Mouse (Mus musculus) forebrain, embryonic 16.5 days (tissue): Measurements from ENCODE around the gene Rnaset2b. TPM values are rescaled to one million over a fixed set of nuclear protein-coding genes. Genes with fewer than 3 reads are reported as not detected.
"Not testable (repeated sequence)": the region's sequence is repeated elsewhere in the genome, so short reads cannot be mapped to it uniquely, and the experiment has no call there.

Source experiments
- ATAC-seq: fragments of 200-750 bp; cut with Nextera tagmentation; 2 replicates; pipeline ENCODE4 v1.8.0; 2017; ENCODE audit warnings: mild to moderate bottlenecking, moderate library complexity
- H3K27ac ChIP-seq: fragments of 300-500 bp; sonication (generic); 2 replicates; pipeline ENCODE4 v1.5.1; 2014; ENCODE audit warnings: low read length, control low read depth
- H3K27me3 ChIP-seq: fragments of 300-500 bp; sonication (generic); replicated peaks from 2 replicates; pipeline ENCODE4 v1.6.1; 2014; ENCODE audit warnings: low read length; ENCODE audit not compliant: control insufficient read depth, insufficient read depth
- H3K36me3 ChIP-seq: fragments of 300-500 bp; sonication (generic); 2 replicates; pipeline ENCODE4 v1.6.1; 2014; ENCODE audit not compliant: control insufficient read depth, insufficient read depth
- H3K4me1 ChIP-seq: fragments of 300-500 bp; sonication (generic); replicated peaks from 2 replicates; pipeline ENCODE4 v1.6.1; 2014; ENCODE audit warnings: low read length; ENCODE audit not compliant: control insufficient read depth, insufficient read depth
- H3K4me2 ChIP-seq: fragments of 300-500 bp; sonication (generic); 2 replicates; pipeline ENCODE4 v1.6.1; 2014; ENCODE audit warnings: mild to moderate bottlenecking, low read length, control low read depth
- H3K4me3 ChIP-seq: fragments of 300-500 bp; sonication (generic); replicated peaks from 2 replicates; pipeline ENCODE4 v1.5.1; 2014; ENCODE audit warnings: mild to moderate bottlenecking, low read length, control low read depth
- H3K9ac ChIP-seq: fragments of 300-500 bp; sonication (generic); replicated peaks from 2 replicates; pipeline ENCODE4 v1.6.1; 2014; ENCODE audit warnings: low read depth, low read length, control low read depth
- H3K9me3 ChIP-seq: fragments of 300-500 bp; sonication (generic); 2 replicates; pipeline ENCODE4 v1.6.1; 2016; ENCODE audit warnings: low read length; ENCODE audit not compliant: control insufficient read depth
- WGBS: fragments of 180-500 bp; shearing (Covaris S2); extraction: QIAGEN DNeasy Blood & Tissue Kit; methylation state at CpG from one replicate; pipeline ENCODE4 v1.1.7; 2014; 5-methylcytosine and 5-hydroxymethylcytosine counted together
- polyA plus RNA-seq: library from polyadenylated mRNA; unstranded; fragments of >200 nt; fragmentation: Nextera tagmentation; extraction: Ambion mirVana; gene quantifications from 2 replicates; pipeline ENCODE4 v1.2.1, GENCODE M21; 2015

Gene Rnaset2b
- polyA plus RNA-seq: 83.1 and 87.9 TPM in 2 replicates

DNA sequence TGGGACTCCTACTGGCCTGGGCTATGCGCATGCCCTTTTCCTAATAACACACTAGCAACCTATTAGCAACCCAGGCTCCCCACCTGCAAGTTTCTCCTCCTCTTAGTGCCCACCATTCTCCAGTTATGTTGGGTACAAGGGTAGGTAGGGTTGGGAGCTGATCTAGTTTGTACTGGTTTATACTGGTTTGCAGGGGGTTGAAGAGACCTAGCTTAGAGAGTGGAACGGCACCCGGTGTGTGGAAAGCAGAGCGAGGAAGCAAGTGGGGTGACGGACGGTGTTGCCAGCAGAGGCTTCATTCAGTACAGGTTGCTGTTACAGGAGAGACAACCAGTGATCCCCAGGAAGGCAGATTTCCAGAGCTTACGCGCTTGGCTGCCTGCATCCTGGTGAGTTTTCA lies at the start of gene Rnaset2b:
Rnaset2b (plus strand) TSS at position 301 of the 400 bp plus-strand sequence.
- not testable (repeated sequence) for H3K27me3 ChIP-seq, H3K9me3 ChIP-seq, H3K4me1 ChIP-seq, H3K9ac ChIP-seq, H3K4me2 ChIP-seq, H3K27ac ChIP-seq, H3K4me3 ChIP-seq, ATAC-seq, H3K36me3 ChIP-seq
- no CpG with 5 or more reads among the region's 8 CpGs for WGBS

DNA sequence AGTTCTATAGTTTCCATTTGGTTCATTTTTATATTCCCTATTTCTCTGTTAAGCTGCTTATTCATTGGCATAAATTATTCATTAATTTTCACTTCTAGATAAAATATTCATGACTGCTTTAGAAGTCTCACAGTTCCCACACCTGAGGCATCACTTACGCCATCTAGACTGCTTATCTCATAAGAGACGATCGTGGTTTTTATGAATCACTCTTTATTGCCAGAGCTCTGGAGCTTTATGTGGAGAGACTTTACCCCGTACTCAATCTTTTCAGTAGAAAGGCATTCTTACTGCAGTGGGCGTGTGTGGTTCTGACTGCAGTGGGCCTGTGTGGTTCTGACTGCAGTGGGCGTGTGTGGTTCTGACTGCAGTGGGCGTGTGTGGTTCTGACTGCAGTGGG lies 38.8 kb upstream of the Rnaset2b start:
- 88% methylated on average over 6 of the region's 7 CpGs for WGBS
- not testable (repeated sequence) for H3K27ac ChIP-seq, H3K9me3 ChIP-seq, H3K4me2 ChIP-seq, ATAC-seq, H3K9ac ChIP-seq, H3K36me3 ChIP-seq, H3K4me3 ChIP-seq, H3K4me1 ChIP-seq, H3K27me3 ChIP-seq

GRCm38 (mm10) chr17:6942560-6942959 lies 27.9 kb upstream of the Rnaset2b start:
- not testable (repeated sequence) for H3K4me3 ChIP-seq, H3K27me3 ChIP-seq, H3K27ac ChIP-seq, H3K9ac ChIP-seq, H3K4me1 ChIP-seq, H3K9me3 ChIP-seq, ATAC-seq, H3K4me2 ChIP-seq, H3K36me3 ChIP-seq
- no CpG with 5 or more reads among the region's 4 CpGs for WGBS

DNA sequence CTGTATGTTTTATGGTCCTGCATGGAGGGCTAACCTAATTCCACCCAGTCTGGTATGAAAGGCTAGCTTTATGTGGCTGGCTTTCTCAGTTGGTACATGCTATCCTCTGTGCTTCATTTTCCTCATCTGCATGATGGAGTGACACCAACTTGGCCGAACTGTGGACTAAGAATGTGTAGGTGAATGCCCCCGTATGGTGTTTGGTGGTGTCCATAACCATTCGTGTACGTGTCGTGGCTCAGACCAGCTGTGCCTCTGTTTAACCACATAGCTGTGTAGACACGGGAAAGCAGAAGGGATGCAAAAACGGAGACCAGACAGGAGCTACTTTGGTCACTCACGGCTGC lies 22.8 kb upstream of the Rnaset2b start:
- not testable (repeated sequence) for H3K27ac ChIP-seq, H3K36me3 ChIP-seq, H3K4me1 ChIP-seq, ATAC-seq, H3K27me3 ChIP-seq, H3K9ac ChIP-seq, H3K9me3 ChIP-seq
- H3K4me3 ChIP-seq: peak overlapping the region; percentile 58
- no CpG with 5 or more reads among the region's 8 CpGs for WGBS
- peak overlapping the region; percentile 61 for H3K4me2 ChIP-seq

DNA sequence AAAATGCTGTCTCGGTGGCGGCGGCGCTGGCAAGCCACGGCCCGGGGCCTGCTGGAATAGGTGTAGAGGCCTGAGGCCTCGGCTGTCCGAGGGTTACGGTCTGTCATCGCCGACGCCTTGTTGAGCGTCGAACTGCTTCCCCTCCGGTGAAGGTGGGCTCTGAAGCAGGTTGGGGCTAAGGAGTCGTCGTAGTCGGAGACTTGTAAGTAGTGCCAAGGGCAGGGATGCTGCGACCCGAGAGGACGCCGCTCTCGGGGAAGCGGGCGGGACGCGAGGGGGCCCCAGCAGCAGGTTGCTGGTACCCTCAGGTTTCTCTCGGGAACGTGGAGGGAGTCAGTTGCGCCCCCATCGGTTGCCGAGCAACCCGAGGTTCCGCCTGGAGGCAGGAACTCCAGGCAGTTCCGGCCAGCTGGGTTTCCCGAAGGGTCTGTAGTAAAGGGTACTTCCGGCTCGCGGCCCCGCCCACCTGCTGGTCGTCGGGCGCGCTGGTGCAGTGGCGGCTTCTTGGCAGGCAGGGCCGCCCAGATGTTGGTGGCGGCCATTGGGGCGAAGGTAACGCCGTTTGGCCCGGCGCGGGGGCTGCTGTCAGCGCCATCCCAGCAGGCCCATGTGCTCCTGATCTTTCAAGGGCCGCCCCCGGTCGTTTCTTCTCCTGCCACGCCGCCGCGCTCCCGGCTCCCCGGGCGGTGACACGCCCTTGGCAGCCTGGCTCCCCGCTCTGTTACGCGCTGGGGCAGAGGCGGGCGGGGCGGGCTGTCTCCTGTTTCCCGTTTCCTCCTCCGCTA lies 22.3 kb upstream of the Rnaset2b start, which contains the start of gene Rsph3b:
Rsph3b (minus strand) TSS at position 699 of the 785 bp plus-strand sequence.
- Histone ChIP-seq H3K9ac (peak within 1 kb of the TSS; percentile 51), H3K27ac (peak within 1 kb of the TSS; percentile 65), H3K4me2 (peak within 1 kb of the TSS; percentile 61), H3K4me3 (peak within 1 kb of the TSS; percentile 58)
- under 1% methylated on average over 66 of the region's 73 CpGs for WGBS
- ATAC-seq: peak; percentile 97
- not testable (repeated sequence) for H3K27me3 ChIP-seq, H3K36me3 ChIP-seq, H3K9me3 ChIP-seq, H3K4me1 ChIP-seq

DNA sequence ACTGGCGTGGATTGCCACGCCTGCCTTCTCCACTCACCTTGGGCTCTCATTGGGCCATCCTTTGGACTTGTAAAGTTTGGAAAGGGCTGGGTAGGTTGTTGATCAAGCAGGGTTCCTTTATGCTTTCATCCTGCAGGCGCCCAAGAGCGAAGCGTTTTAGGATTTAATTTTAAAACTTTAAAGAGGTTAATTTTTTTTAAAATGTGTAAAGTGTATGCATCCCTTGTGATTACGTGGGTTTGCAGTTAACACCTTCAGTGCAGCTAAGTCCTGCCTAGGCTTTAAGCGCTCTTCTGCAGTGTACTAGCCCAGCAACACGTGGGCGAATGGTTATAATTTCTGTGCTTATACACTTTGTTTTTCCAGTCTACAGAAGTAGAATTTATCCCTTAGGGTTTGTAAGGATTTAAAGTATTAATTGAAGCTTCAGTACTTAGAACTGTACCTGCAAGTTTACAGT lies 21.6 kb upstream of the Rnaset2b start:
- not testable (repeated sequence) for H3K9me3 ChIP-seq, H3K36me3 ChIP-seq, H3K4me1 ChIP-seq, H3K27me3 ChIP-seq
- WGBS: 11% methylated on average over 9 of the region's 9 CpGs
- peak overlapping the region; percentile 51 for H3K9ac ChIP-seq
- peak; percentile 31; the same call in 1 of the 2 replicates for ATAC-seq
- H3K4me3 ChIP-seq: peak overlapping the region; percentile 58
- peak overlapping the region; percentile 61 for H3K4me2 ChIP-seq
- peak overlapping the region; percentile 65 for H3K27ac ChIP-seq

- not testable (repeated sequence) for H3K4me1 ChIP-seq, H3K36me3 ChIP-seq, H3K27ac ChIP-seq, H3K9me3 ChIP-seq, ATAC-seq, H3K4me3 ChIP-seq, H3K4me2 ChIP-seq, H3K9ac ChIP-seq, H3K27me3 ChIP-seq
- 82% methylated on average over 5 of the region's 8 CpGs for WGBS
Observed at GRCm38 (mm10) chr17:6958881-6959280, 11.6 kb upstream of the Rnaset2b start.

GRCm38 (mm10) chr17:6959543-6960259 lies 10.7 kb upstream of the Rnaset2b start:
- H3K4me2 ChIP-seq: peak overlapping the region; percentile 47
- H3K27ac ChIP-seq, H3K36me3 ChIP-seq, H3K4me1 ChIP-seq, H3K9ac ChIP-seq, H3K9me3 ChIP-seq, ATAC-seq, H3K27me3 ChIP-seq: not testable (repeated sequence)
- H3K4me3 ChIP-seq: peak overlapping the region; percentile 50
- 69% methylated on average over 3 of the region's 6 CpGs for WGBS

DNA sequence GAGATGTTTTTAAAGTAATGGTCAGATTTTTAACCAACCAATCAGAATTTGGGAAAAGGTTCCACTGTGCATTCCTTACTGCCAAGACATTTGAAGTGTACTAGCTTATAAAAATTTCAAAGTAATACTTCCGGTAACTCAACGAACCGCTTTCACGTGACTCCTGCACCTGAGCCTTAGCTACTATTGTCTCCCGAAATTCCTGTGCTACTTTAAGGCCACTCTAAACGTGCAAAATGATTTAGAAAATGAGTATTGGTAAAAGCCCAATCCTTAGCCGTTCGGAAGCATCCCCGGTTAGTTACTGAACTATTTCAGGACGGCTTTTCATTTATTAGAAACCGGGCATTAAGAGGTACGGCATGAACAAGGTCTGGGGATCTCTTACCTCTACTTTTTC lies 10.1 kb upstream of the Rnaset2b start:
- H3K9ac ChIP-seq, H3K4me1 ChIP-seq, H3K9me3 ChIP-seq, H3K36me3 ChIP-seq, H3K27me3 ChIP-seq, H3K27ac ChIP-seq, ATAC-seq: not testable (repeated sequence)
- Histone ChIP-seq H3K4me3 (peak overlapping the region; percentile 50), H3K4me2 (peak overlapping the region; percentile 47)
- WGBS: 1% methylated on average over 12 of the region's 12 CpGs
